Comparison of ENCODE assay signal across 25 mouse cellular contexts in genomic region chr11:23097223-23097490, GRCm38 (mm10).
DNase-seq lines count a peak whose midpoint lies in the region; ATAC-seq lines count a peak whose summit lies in the region.
"Had no signal": no experiment of that assay in that cellular context is flagged by ENCODE, and none has a peak within 500 bp of the region (broad histone marks: within the 10 kb centered on the region; RNA-seq: fewer than 3 reads in every experiment).

No protein-coding gene starts in this region.

- no peak overlapping the region for H3K27ac ChIP-seq in liver, embryonic 11.5 days (ENCODE audit: low read depth, low read length)
- H3K27ac ChIP-seq: embryonic facial prominence, embryonic 10.5 days; embryonic facial prominence, embryonic 12.5 days; forebrain, embryonic 13.5 days had no signal

- no peak overlapping the region for H3K4me3 ChIP-seq in liver, embryonic 11.5 days (ENCODE audit: low read depth, low read length)
- H3K4me3 ChIP-seq: embryonic facial prominence, embryonic 10.5 days; embryonic facial prominence, embryonic 12.5 days; forebrain, embryonic 13.5 days had no signal

- no peak overlapping the region for H3K9ac ChIP-seq in liver, embryonic 11.5 days (ENCODE audit: low read depth, low read length)
- H3K9ac ChIP-seq: embryonic facial prominence, embryonic 12.5 days; forebrain, embryonic 13.5 days had no signal

- no peaks in the 10 kb centered on the region for H3K27me3 ChIP-seq in liver, embryonic 11.5 days (replicated peaks; ENCODE audit: control insufficient read depth, insufficient read depth, low read length)
- H3K27me3 ChIP-seq: embryonic facial prominence, embryonic 12.5 days; forebrain, embryonic 13.5 days had no signal

- no peak for ATAC-seq in liver, embryonic 11.5 days (replicated peaks; ENCODE audit: low FRiP score)
- ATAC-seq: activated CD4-positive, CD25-positive, alpha-beta regulatory T cell, adult 4 months; forebrain, embryonic 13.5 days; forebrain, embryonic 16.5 days; Patski had no signal

- no peaks in the 10 kb centered on the region; the same call in 1 of the 2 replicates for H3K9me3 ChIP-seq in liver, embryonic 11.5 days (ENCODE audit: control insufficient read depth, low read length)
- H3K9me3 ChIP-seq: forebrain, embryonic 13.5 days had no signal

- H3K36me3 ChIP-seq in liver, embryonic 11.5 days (ENCODE audit: control insufficient read depth, insufficient read depth, low read length), result no peaks in the 10 kb centered on the region
- H3K36me3 ChIP-seq: embryonic facial prominence, embryonic 10.5 days; embryonic facial prominence, embryonic 12.5 days; G1E had no signal

- H3K4me1 ChIP-seq in liver, embryonic 11.5 days (replicated peaks; ENCODE audit: control insufficient read depth, insufficient read depth, low read length), result no peaks in the 10 kb centered on the region
- H3K4me1 ChIP-seq: embryonic facial prominence, embryonic 10.5 days; embryonic facial prominence, embryonic 12.5 days; forebrain, embryonic 13.5 days had no signal

- DNase-seq in testis, postnatal 14 days (ENCODE audit: low spot score), result peak; percentile 16
- no peak for DNase-seq in testis, postnatal 10 days (ENCODE audit: low spot score)
- DNase-seq in ES-CJ7 (ENCODE audit: low read depth, low spot score) (peak; percentile 62), R1 (ENCODE audit: low read depth, low spot score) (peak; percentile 84), adipocyte (ENCODE audit: low spot score) (peak; percentile 10)
- DNase-seq in embryo, embryonic 9.5 days (ENCODE audit: extremely low spot score), result no peak
- no peak for DNase-seq in liver, embryonic 11.5 days (ENCODE audit: low spot score)
- DNase-seq in retina, postnatal 1 day, result no peak
- DNase-seq: adrenal gland, adult 2 months; adrenal gland, postnatal 10 days; adrenal gland, postnatal 25 days; cerebellum, adult 11 months; cerebellum, adult 18-20 months; cerebellum, adult 8-10 months; cerebellum, adult 9-11 months; cerebellum, postnatal 14 days; cerebellum, postnatal 36 days; embryo, embryonic 11 days had no signal

- no peak overlapping the region for H3K4me2 ChIP-seq in liver, embryonic 11.5 days
- H3K4me2 ChIP-seq: embryonic facial prominence, embryonic 12.5 days; forebrain, embryonic 13.5 days had no signal

- WGBS in liver, embryonic 11.5 days, result 76% methylated on average over 2 of the region's 2 CpGs

Comparison
In these comparisons a context has a peak if more than half of its experiments do, and no peak if none do; other contexts are left out.
1. DNase-seq: peak in testis, postnatal 14 days (single experiment), ES-CJ7 (single experiment), R1 (single experiment) and adipocyte (single experiment); none in testis, postnatal 10 days (single experiment), embryo, embryonic 9.5 days (single experiment), liver, embryonic 11.5 days (single experiment) and retina, postnatal 1 day (single experiment).